Mouse (Mus musculus) lung, postnatal 0 days (tissue): ENCODE results near the gene Matk.

ENCODE experiments used
- CTCF ChIP-seq: IDR thresholded peaks from 2 replicates; pipeline ENCODE4 v1.5.1; 2016; ENCODE audit warnings: antibody characterized with exemption, mild to moderate bottlenecking
- EP300 ChIP-seq: IDR thresholded peaks from 2 replicates; pipeline ENCODE4 v1.6.1; 2016; ENCODE audit warnings: antibody characterized with exemption, mild to moderate bottlenecking, control low read depth

GRCm38 (mm10) chr10:81293334-81294030 lies 40.7 kb downstream of the Matk start:
- TF ChIP-seq EP300 (no peak), CTCF (no peak)
